Mouse (Mus musculus) hindbrain, postnatal 0 days (tissue): ENCODE measurements around the gene Hdac11. TPM values are rescaled to one million over a fixed set of nuclear protein-coding genes. Genes with fewer than 3 reads are reported as not detected.

Experiments
- ATAC-seq: fragments of 200-750 bp; cut with Nextera tagmentation; 2 replicates; pipeline ENCODE4 v1.8.0; 2017; ENCODE audit warnings: mild to moderate bottlenecking, moderate TSS enrichment, moderate library complexity
- DNase-seq: peaks from one replicate; pipeline ENCODE4 v3.0.0-alpha.2; 2015; ENCODE audit warnings: low spot score
- H3K27ac ChIP-seq: fragments of 300-500 bp; sonication (generic); 2 replicates; pipeline ENCODE4 v1.5.1; 2014; ENCODE audit warnings: mild to moderate bottlenecking
- H3K27me3 ChIP-seq: fragments of 300-500 bp; sonication (generic); 2 replicates; pipeline ENCODE4 v1.6.1; 2014; ENCODE audit warnings: low read length, mixed read lengths; ENCODE audit not compliant: insufficient read depth
- H3K36me3 ChIP-seq: fragments of 300-500 bp; sonication (generic); 2 replicates; pipeline ENCODE4 v1.6.1; 2014; ENCODE audit warnings: low read length, mixed read lengths; ENCODE audit not compliant: insufficient read depth
- H3K4me1 ChIP-seq: fragments of 300-500 bp; sonication (generic); 2 replicates; pipeline ENCODE4 v1.6.1; 2014; ENCODE audit warnings: antibody characterized with exemption, low read length, mixed read lengths; ENCODE audit not compliant: insufficient read depth
- H3K4me2 ChIP-seq: fragments of 300-500 bp; sonication (generic); 2 replicates; pipeline ENCODE4 v1.6.1; 2014; ENCODE audit warnings: low read depth, mild to moderate bottlenecking, low read length, moderate library complexity, mixed read lengths
- H3K4me3 ChIP-seq: fragments of 300-500 bp; sonication (generic); 2 replicates; pipeline ENCODE4 v1.5.1; 2014; ENCODE audit warnings: low read length
- H3K9ac ChIP-seq: fragments of 300-500 bp; sonication (generic); replicated peaks from 2 replicates; pipeline ENCODE4 v1.6.1; 2014; ENCODE audit warnings: mild to moderate bottlenecking, low read length, moderate library complexity, mixed read lengths
- H3K9me3 ChIP-seq: fragments of 300-500 bp; sonication (generic); 2 replicates; pipeline ENCODE4 v1.6.1; 2016; ENCODE audit warnings: low read length, mixed read lengths
- CTCF ChIP-seq: IDR thresholded peaks from 2 replicates; pipeline ENCODE4 v1.5.1; 2016; ENCODE audit warnings: antibody characterized with exemption, control low read depth, low read depth
- WGBS: fragments of 180-500 bp; shearing (Covaris S2); extraction: QIAGEN DNeasy Blood & Tissue Kit; methylation state at CpG from one replicate; pipeline ENCODE4 v1.1.7; 2014; 5-methylcytosine and 5-hydroxymethylcytosine counted together
- polyA plus RNA-seq: library from polyadenylated mRNA; unstranded; fragments of >200 nt; fragmentation: Nextera tagmentation; extraction: Ambion mirVana; gene quantifications from 2 replicates; pipeline ENCODE4 v1.2.1, GENCODE M21; 2015
- total RNA-seq: library from RNA; depleted of rRNA; stranded (reverse); fragments of >200 nt; gene quantifications from 2 replicates; pipeline ENCODE4 v1.2.3, GENCODE M21; 2014

The Hdac11 gene
- total and polyA plus RNA-seq, 2 experiments from 2014 or later: 50.1 to 111 TPM

DNA sequence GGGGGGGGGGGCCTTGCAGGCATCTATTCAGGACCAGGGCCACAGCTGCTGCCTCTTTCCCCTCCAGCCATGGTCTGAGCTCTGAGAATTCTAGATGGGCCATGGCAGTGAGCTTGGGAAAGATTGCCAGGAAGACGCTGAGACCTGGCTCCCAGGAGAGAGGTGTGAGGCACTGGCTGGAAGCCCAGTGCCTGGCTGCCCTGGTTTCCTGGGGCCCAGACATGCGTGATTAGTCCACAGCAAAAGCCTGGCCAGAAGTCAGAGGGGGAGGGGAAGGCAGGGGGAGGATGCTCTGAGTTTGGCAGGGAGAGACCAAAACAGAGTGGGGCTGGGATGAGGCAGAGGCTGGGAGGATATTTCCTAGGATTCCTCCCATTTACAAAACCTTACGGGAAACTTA lies 3.9 kb downstream of the Hdac11 start:
- H3K27me3 ChIP-seq: no peaks in the 10 kb centered on the region
- WGBS: 7% methylated on average over 3 of the region's 3 CpGs
- H3K36me3 ChIP-seq: no peaks in the 10 kb centered on the region
- TF ChIP-seq CTCF: no peak
- H3K27ac ChIP-seq: peak overlapping the region; percentile 84
- H3K9me3 ChIP-seq: no peaks in the 10 kb centered on the region
- H3K9ac ChIP-seq: no peak overlapping the region
- H3K4me2 ChIP-seq: 0 out of 2 replicates have a peak overlapping the region, but pooled peaks have one; percentile 4
- peaks cover 43% of the 10 kb centered on the region for H3K4me1 ChIP-seq
- no peak overlapping the region for H3K4me3 ChIP-seq
- ATAC-seq (peak; percentile 6; the same call in 1 of the 2 replicates), DNase-seq (peak; percentile 91)

DNA sequence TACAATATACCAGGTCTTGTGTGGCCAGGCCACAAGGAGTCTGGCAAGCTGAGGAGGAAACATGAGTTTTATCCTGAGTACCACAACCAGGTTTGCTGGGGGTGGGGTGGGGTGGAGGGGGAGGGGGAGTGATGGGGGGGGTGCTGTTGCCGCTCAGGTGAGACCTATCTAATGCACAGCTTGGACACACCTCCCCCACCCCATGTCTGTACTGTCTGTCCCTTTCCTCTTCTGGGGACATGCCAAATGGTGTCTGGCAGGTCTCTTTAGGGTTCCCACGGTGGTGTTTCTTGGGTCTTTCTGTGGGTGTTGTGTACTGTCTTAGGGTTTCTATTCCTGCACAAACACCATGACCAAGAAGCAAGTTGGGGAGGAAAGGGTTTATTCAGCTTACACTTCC lies 4.5 kb downstream of the Hdac11 start:
- WGBS: 53% methylated on average over 2 of the region's 2 CpGs

DNA sequence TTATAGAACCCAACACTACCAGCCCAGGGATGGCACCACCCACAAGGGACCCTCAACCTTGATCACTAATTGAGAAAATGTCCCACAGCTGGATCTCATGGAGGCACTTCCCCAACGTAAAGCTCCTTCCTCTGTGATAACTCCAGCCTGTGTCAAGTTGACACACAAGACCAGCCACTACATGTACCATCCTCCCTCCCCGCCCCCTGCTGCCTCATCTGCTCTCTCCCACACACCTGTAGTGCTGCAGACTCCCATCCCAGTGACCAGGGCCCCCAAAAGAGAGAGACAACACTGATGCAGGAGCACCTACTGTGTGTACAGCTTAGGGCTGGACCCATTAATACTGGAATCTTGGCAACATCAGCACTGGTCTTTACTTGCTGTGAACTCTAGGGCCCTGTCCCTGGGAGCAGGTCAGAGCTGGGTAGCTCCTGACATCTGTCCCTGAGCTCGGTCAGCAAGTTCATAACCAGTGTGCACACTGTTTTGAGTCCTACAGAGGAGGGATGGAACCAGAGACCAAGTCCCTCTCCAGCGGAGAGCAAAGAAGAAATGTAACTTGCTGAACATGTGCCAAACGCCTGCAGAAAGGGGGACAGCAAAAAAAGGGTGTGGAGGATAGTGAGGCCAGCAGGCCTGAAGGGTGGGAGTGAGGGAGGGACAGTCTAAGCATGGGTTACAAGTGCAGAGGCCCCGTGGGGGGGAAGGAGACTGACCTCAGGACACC lies 5.2 kb downstream of the Hdac11 start:
- no peaks in the 10 kb centered on the region for H3K27me3 ChIP-seq
- ATAC-seq (no peak), DNase-seq (no peak)
- no peak overlapping the region for H3K9ac ChIP-seq
- H3K27ac ChIP-seq: no peak overlapping the region
- no peak overlapping the region for H3K4me2 ChIP-seq
- H3K4me1 ChIP-seq: peaks cover 36% of the 10 kb centered on the region
- H3K9me3 ChIP-seq: no peaks in the 10 kb centered on the region
- no peak overlapping the region for H3K4me3 ChIP-seq
- 0 out of 2 replicates have a peak, but pooled peaks cover under 1% of the 10 kb centered on the region for H3K36me3 ChIP-seq
- 86% methylated on average over 6 of the region's 6 CpGs for WGBS
- TF ChIP-seq CTCF: no peak

More for the DNA sequence above, 4.5 kb downstream of the Hdac11 start:
- Histone ChIP-seq H3K27me3 (no peaks in the 10 kb centered on the region), H3K4me3 (no peak overlapping the region), H3K9me3 (no peaks in the 10 kb centered on the region), H3K4me2 (no peak overlapping the region), H3K4me1 (peaks cover 42% of the 10 kb centered on the region), H3K36me3 (no peaks in the 10 kb centered on the region), H3K9ac (no peak overlapping the region), H3K27ac (peak overlapping the region; percentile 56)
- no peak for ATAC-seq
- DNase-seq: no peak
- no peak for TF ChIP-seq CTCF

GRCm38 (mm10) chr6:91162314-91162713 lies 5.8 kb downstream of the Hdac11 start:
- Histone ChIP-seq H3K4me2 (no peak overlapping the region), H3K9me3 (no peaks in the 10 kb centered on the region), H3K4me1 (peaks cover 30% of the 10 kb centered on the region), H3K27me3 (no peaks in the 10 kb centered on the region), H3K27ac (no peak overlapping the region), H3K36me3 (0 out of 2 replicates have a peak, but pooled peaks cover 4% of the 10 kb centered on the region), H3K4me3 (no peak overlapping the region), H3K9ac (no peak overlapping the region)
- WGBS: 90% methylated on average over 5 of the region's 5 CpGs
- no peak for DNase-seq
- no peak for TF ChIP-seq CTCF
- no peak for ATAC-seq

DNA sequence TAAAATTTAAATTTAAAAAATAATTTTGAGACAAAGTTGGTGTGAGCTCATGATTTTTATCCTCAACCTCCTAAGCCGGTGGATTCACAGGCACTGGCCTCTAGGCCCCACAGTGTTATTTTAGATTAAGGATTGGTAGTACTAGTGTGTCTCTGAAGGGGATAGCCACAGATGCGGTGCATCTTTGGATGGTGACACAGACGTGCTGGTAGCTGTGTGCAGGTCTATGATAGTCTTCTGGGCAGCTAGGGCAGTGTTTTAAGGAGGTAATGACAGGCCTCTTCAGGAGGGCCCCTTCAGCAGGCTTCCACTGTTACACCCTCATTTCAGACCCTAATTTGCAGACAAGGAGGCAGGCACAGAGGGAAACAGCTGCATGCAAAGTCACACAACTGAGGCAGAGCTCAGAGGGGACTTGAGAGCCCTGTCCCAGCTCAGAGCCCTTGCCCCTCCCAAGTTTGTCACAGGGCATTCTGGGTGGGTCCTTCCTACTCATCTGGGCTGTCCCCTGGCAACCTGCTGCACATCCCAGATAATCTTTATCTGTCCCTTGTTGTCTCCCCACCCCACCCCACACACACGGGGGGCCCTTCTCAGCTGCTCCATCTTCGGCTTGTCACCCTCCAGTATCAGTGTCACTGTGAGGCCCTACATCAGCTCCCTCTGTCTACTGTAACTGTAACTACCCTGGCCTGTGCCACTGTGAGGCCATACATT lies 6.9 kb downstream of the Hdac11 start:
- TF ChIP-seq CTCF: peak; percentile 23; the same call in 1 of the 2 replicates
- no peaks in the 10 kb centered on the region for H3K9me3 ChIP-seq
- H3K36me3 ChIP-seq: 0 out of 2 replicates have a peak, but pooled peaks cover 4% of the 10 kb centered on the region
- no peak overlapping the region for H3K9ac ChIP-seq
- no peak for DNase-seq
- 76% methylated on average over 5 of the region's 5 CpGs for WGBS
- no peak overlapping the region for H3K4me3 ChIP-seq
- H3K27ac ChIP-seq: no peak overlapping the region
- H3K27me3 ChIP-seq: no peaks in the 10 kb centered on the region
- peaks cover 21% of the 10 kb centered on the region for H3K4me1 ChIP-seq
- no peak for ATAC-seq
- H3K4me2 ChIP-seq: no peak overlapping the region

DNA sequence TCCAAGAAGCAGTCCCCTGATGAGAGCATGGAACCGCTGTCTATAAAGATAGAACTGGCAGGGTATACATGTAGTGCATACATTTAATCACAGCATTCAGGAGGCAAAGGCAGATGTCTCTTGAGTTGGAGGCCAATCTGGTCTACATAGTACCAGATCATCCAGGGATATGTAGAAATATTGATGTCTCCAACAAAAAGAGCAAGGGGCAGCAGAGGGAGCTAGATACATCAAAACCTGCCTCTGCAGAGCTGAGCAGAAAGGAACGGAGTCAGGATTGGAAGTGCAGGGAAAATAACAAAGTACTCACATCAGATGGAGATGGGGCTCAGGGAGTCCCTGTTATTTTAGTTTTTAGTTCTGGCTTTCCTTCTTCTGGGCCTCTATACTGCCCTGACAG lies 8.1 kb downstream of the Hdac11 start:
- no peak for ATAC-seq
- TF ChIP-seq CTCF: peak; percentile 56

More for the DNA sequence above, 8.1 kb downstream of the Hdac11 start:
- Histone ChIP-seq H3K27ac (no peak overlapping the region), H3K9ac (no peak overlapping the region), H3K27me3 (no peaks in the 10 kb centered on the region), H3K36me3 (0 out of 2 replicates have a peak, but pooled peaks cover 4% of the 10 kb centered on the region), H3K4me1 (peaks cover 9% of the 10 kb centered on the region; the same call in 1 of the 2 replicates), H3K4me2 (no peak overlapping the region), H3K4me3 (no peak overlapping the region), H3K9me3 (no peaks in the 10 kb centered on the region)
- peak; percentile 68 for DNase-seq
- 50% methylated on average over 2 of the region's 2 CpGs for WGBS
